Mouse (Mus musculus): Measurements from ENCODE around the gene Tmtc4.

Gene Tmtc4

DNA sequence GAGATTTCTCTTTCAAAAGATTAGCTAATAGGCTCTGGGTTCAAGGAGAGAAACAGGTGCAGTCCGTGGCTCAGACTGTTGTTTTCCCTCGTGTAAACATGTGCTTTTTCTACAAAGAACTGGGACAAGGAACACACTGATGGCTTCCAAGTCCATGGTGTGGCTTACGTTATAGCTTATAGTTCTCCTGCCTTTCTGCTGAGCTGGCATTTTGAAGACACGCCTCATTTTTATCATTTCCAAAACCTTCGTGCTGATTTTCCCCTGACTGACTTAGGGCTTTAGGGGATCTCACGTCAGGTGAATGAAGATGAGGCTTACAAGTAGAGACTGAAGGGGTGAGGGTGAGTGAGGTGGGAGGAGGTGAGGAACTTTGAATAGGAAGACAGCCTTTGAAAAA lies 111.2 kb downstream of the Tmtc4 start:
- DNase-seq (ENCODE audit: low read depth): no peak

- no peak for DNase-seq (ENCODE audit: low read depth)
Measured at GRCm38 (mm10) chr14:122871841-122872580, 111.8 kb downstream of the Tmtc4 start.

GRCm38 (mm10) chr14:122869831-122870230 lies 114.0 kb downstream of the Tmtc4 start:
- no peak for DNase-seq (ENCODE audit: low read depth)

Data from c-Kit-positive CD71-positive TER-119-negative erythroid progenitor cells, embryonic 14.5 days (primary cell).